Mouse (Mus musculus) bone marrow, adult 2 months (tissue): Measurements from ENCODE around the gene Anxa4.

ENCODE experiments used
- CTCF ChIP-seq: fragments of 200-500 bp; IDR thresholded peaks from 2 replicates; pipeline ENCODE4 v1.5.1; 2011; ENCODE audit warnings: low read length, control low read depth; ENCODE audit not compliant: control insufficient read depth, insufficient read depth
- POLR2A ChIP-seq: fragments of 200-500 bp; IDR thresholded peaks from 2 replicates; pipeline ENCODE4 v1.6.1; 2011; ENCODE audit warnings: low read depth, mild to moderate bottlenecking, control low read depth, low read length, borderline replicate concordance; ENCODE audit not compliant: control insufficient read depth

DNA sequence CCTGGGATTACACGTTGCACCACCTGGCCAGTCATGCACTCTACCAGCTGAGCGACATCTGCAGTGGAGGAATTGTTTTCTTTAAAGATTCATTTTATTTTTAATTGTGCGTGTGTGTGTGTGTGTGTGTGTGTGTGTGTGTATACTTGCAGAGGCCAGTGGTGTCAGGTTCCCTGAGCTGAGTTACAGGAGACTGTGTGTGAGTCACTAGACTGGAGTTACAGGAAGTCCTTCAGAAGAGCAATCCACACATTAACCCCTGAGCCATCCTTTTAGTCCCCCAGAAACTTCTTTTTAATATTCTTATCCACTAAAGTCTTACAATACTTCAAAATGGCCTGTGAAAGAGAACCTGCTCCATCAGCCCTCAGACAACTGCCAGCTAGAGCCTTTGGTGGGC is 11.3 kb upstream of the Anxa4 start:
- TF ChIP-seq POLR2A: no peak
- TF ChIP-seq CTCF: no peak
